Mouse (Mus musculus) cerebellum, adult 2 months (tissue): ENCODE results near the gene Cyb5r3.

Experiments
- CTCF ChIP-seq: fragments of 200-500 bp; IDR thresholded peaks from 2 replicates; pipeline ENCODE4 v1.5.1; 2011; ENCODE audit warnings: low read depth, mild to moderate bottlenecking, control low read depth, low read length, moderate library complexity, borderline replicate concordance; ENCODE audit not compliant: insufficient read depth
- POLR2A ChIP-seq: fragments of 200-500 bp; IDR thresholded peaks from 2 replicates; pipeline ENCODE4 v1.6.1; 2011; ENCODE audit warnings: low read length, control low read depth, borderline replicate concordance; ENCODE audit not compliant: insufficient read depth

- TF ChIP-seq POLR2A (no peak), CTCF (no peak)
Measured at GRCm38 (mm10) chr15:83150073-83150442, 22.3 kb downstream of the Cyb5r3 start.
